In the genomic region with DNA sequence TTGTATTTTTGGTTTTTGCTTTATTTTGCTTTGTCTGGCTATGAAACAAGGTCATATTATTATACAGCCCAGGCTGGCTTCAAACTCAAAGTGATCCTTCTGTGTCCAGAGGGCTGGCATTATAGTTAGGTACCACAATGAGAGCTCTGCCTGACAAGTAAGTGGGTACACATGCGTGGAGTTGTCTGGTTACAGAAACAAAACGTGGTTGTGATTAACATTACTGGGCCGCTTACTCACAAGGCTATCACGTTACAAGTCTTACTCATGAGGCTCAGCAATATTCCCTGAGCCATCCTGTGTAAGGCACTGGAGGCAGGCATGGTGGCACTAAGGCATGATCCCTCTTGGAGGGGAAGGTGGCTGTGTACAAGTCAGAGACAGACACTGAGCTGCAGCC, we compare ENCODE assay signal across 34 mouse cellular contexts. TPM values are rescaled to one million over a fixed set of nuclear protein-coding genes. Genes with fewer than 3 reads are reported as not detected.
DNase-seq lines count a peak whose midpoint lies in the region; ATAC-seq lines count a peak whose summit lies in the region.
"Had no signal": no experiment of that assay in that cellular context is flagged by ENCODE, and none has a peak within 500 bp of the region (broad histone marks: within the 10 kb centered on the region; RNA-seq: fewer than 3 reads in every experiment).

No protein-coding gene starts in this region.

- peaks cover 9% of the 10 kb centered on the region for H3K4me1 ChIP-seq in embryonic facial prominence, embryonic 15.5 days
- peaks cover 24% of the 10 kb centered on the region for H3K4me1 ChIP-seq in limb, embryonic 12.5 days (replicated peaks)
- H3K4me1 ChIP-seq in kidney, embryonic 15.5 days = peaks cover 6% of the 10 kb centered on the region; the same call in 1 of the 2 replicates

- H3K9me3 ChIP-seq in embryonic facial prominence, embryonic 15.5 days (replicated peaks) = no peaks in the 10 kb centered on the region
- no peaks in the 10 kb centered on the region for H3K9me3 ChIP-seq in limb, embryonic 12.5 days
- no peaks in the 10 kb centered on the region for H3K9me3 ChIP-seq in kidney, embryonic 15.5 days (replicated peaks)
- H3K9me3 ChIP-seq: forebrain, embryonic 10.5 days had no signal

- ATAC-seq in embryonic facial prominence, embryonic 15.5 days (ENCODE audit: insufficient number of reproducible peaks, low FRiP score, low TSS enrichment, low read depth) = no peak
- peak; percentile 12; the same call in 1 of the 2 replicates for ATAC-seq in limb, embryonic 12.5 days (ENCODE audit: insufficient number of reproducible peaks, insufficient read depth, low FRiP score, low TSS enrichment, low read depth)
- ATAC-seq in kidney, embryonic 15.5 days (replicated peaks; ENCODE audit: low FRiP score) = no peak
- ATAC-seq: CD4-positive, CD25-positive, alpha-beta regulatory T cell, adult 4 months; forebrain, postnatal 0 days; hindbrain, postnatal 0 days; intestine, embryonic 16.5 days; liver, postnatal 0 days; lung, postnatal 0 days; midbrain, embryonic 16.5 days had no signal

- H3K27me3 ChIP-seq in embryonic facial prominence, embryonic 15.5 days = no peaks in the 10 kb centered on the region
- H3K27me3 ChIP-seq in limb, embryonic 12.5 days = no peaks in the 10 kb centered on the region
- no peaks in the 10 kb centered on the region for H3K27me3 ChIP-seq in kidney, embryonic 15.5 days

- peak overlapping the region; percentile 39; the same call in 1 of the 2 replicates for H3K27ac ChIP-seq in embryonic facial prominence, embryonic 15.5 days (replicated peaks)
- peak overlapping the region; percentile 62; the same call in 1 of the 2 replicates for H3K27ac ChIP-seq in limb, embryonic 12.5 days
- no peak overlapping the region for H3K27ac ChIP-seq in kidney, embryonic 15.5 days
- H3K27ac ChIP-seq: forebrain, embryonic 10.5 days; hindbrain, postnatal 0 days; macrophage had no signal

- H3K4me3 ChIP-seq in embryonic facial prominence, embryonic 15.5 days (replicated peaks) = no peak overlapping the region
- H3K4me3 ChIP-seq in limb, embryonic 12.5 days (replicated peaks) = no peak overlapping the region
- no peak overlapping the region for H3K4me3 ChIP-seq in kidney, embryonic 15.5 days (replicated peaks)
- H3K4me3 ChIP-seq: forebrain, embryonic 10.5 days; myocyte had no signal

- 22% methylated on average over 4 of the region's 4 CpGs for WGBS in embryonic facial prominence, embryonic 15.5 days
- 13% methylated on average over 4 of the region's 4 CpGs for WGBS in limb, embryonic 12.5 days
- WGBS in kidney, embryonic 15.5 days = 51% methylated on average over 4 of the region's 4 CpGs

- H3K4me2 ChIP-seq in embryonic facial prominence, embryonic 15.5 days (replicated peaks) = no peak overlapping the region
- no peak overlapping the region for H3K4me2 ChIP-seq in limb, embryonic 12.5 days
- H3K4me2 ChIP-seq in kidney, embryonic 15.5 days = no peak overlapping the region
- H3K4me2 ChIP-seq: liver, embryonic 11.5 days had no signal

- no peak overlapping the region for H3K9ac ChIP-seq in embryonic facial prominence, embryonic 15.5 days
- H3K9ac ChIP-seq in limb, embryonic 12.5 days (replicated peaks) = no peak overlapping the region
- no peak overlapping the region for H3K9ac ChIP-seq in kidney, embryonic 15.5 days
- H3K9ac ChIP-seq: forebrain, postnatal 0 days; liver, postnatal 0 days had no signal

- H3K36me3 ChIP-seq in embryonic facial prominence, embryonic 15.5 days = no peaks in the 10 kb centered on the region
- no peaks in the 10 kb centered on the region for H3K36me3 ChIP-seq in limb, embryonic 12.5 days
- H3K36me3 ChIP-seq in kidney, embryonic 15.5 days = no peaks in the 10 kb centered on the region
- H3K36me3 ChIP-seq: forebrain, embryonic 10.5 days had no signal

- DNase-seq in Muller cell, postnatal 12 days (ENCODE audit: inconsistent ontology term) = peak; percentile 23
- peak; percentile 36 for DNase-seq in embryo, embryonic 11 days
- no peak for DNase-seq in thymus, postnatal 10 days (ENCODE audit: low spot score in 2 of 2)
- no peak for DNase-seq in gastrocnemius, postnatal 10 days
- DNase-seq: adrenal gland, adult 2 months; cerebellum, adult 11-12 months; cerebellum, postnatal 10 days; forebrain, postnatal 0 days; heart, postnatal 4 days; kidney, adult 9 months; kidney, postnatal 36 days; liver, postnatal 0 days; right cerebral cortex, adult 18-20 months; right cerebral cortex, postnatal 4 days; thymus, adult 18-20 months had no signal

RNA-seq across cellular contexts. Expression of a gene that starts 49.4 kb away (rescaled TPM):
- 0.91 and 1.2 TPM in 2 replicates for polyA plus RNA-seq in embryonic facial prominence, embryonic 15.5 days (2015; fragmentation: Nextera tagmentation; extraction: Ambion mirVana)
- polyA plus RNA-seq in limb, embryonic 12.5 days (2016; fragmentation: Nextera tagmentation; extraction: Ambion mirVana) = 0.17 and 0.18 TPM in 2 replicates
- 1.8 and 2.4 TPM in 2 replicates for polyA plus RNA-seq in kidney, embryonic 15.5 days (2015; fragmentation: Nextera tagmentation; extraction: Ambion mirVana)
- total RNA-seq in gastrocnemius, postnatal 10 days (2021) = under 1 TPM; 0.23 to 0.29 TPM
- polyA plus RNA-seq: CD4-positive, CD25-positive, alpha-beta regulatory T cell, adult 4 months; liver, embryonic 11.5 days; liver, postnatal 0 days; macrophage; myocyte had no signal

RNA-seq across cellular contexts. Expression of a gene that starts 50.9 kb away (rescaled TPM):
- polyA plus RNA-seq in embryonic facial prominence, embryonic 15.5 days (2015; fragmentation: Nextera tagmentation; extraction: Ambion mirVana) = not detected in 2 replicates
- not detected in 2 replicates for polyA plus RNA-seq in limb, embryonic 12.5 days (2016; fragmentation: Nextera tagmentation; extraction: Ambion mirVana)
- not detected in 2 replicates for polyA plus RNA-seq in kidney, embryonic 15.5 days (2015; fragmentation: Nextera tagmentation; extraction: Ambion mirVana)
- not detected for total RNA-seq in gastrocnemius, postnatal 10 days (2021)
- total RNA-seq: adrenal gland, adult 2 months; forebrain, postnatal 0 days; gastrocnemius, postnatal 4 days; hindbrain, postnatal 0 days; left cerebral cortex, adult 18-20 months; left cerebral cortex, postnatal 25 days had no signal
- polyA plus RNA-seq: adrenal gland, adult 2 months; CD4-positive, CD25-positive, alpha-beta regulatory T cell, adult 4 months; cortical plate, adult 2 months; forebrain, embryonic 10.5 days; forebrain, postnatal 0 days; hindbrain, postnatal 0 days; intestine, embryonic 16.5 days; liver, postnatal 0 days; lung, postnatal 0 days; macrophage; midbrain, embryonic 16.5 days; myocyte; neural tube, embryonic 14.5 days; stomach, embryonic 16.5 days; urinary bladder, adult 2 months had no signal

Comparison
In these comparisons a context has a peak if more than half of its experiments do, and no peak if none do; other contexts are left out.
1. DNase-seq: peak in Muller cell, postnatal 12 days (single experiment) and embryo, embryonic 11 days (single experiment); none in thymus, postnatal 10 days (0 of 2) and gastrocnemius, postnatal 10 days (single experiment).